17 mouse cellular contexts compared by ENCODE assay signal in the genomic region with DNA sequence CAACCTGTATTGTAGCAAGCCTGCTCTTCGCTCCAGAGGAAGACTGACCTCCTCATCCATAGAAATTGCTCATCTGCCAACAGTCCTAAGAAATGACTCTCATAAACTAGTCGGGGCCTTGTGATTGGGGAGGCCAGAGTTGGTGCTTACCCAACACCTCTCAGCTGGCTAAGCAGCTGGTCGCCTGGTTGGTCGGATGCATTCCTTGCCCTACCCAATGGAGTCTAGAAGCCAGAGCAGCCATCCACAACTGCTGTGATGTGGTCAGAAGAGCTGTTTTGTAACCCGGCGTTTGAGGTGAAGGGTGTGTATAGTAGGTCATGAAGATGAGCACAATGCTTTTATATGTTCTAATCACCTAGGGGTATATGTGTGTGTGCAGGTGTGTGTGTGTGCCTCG.
"Had no signal": no experiment of that assay in that cellular context is flagged by ENCODE, and none has a peak within 500 bp of the region (broad histone marks: within the 10 kb centered on the region; RNA-seq: fewer than 3 reads in every experiment).

No protein-coding gene starts in this region.

- H3K9ac ChIP-seq: liver, embryonic 13.5 days; midbrain, embryonic 15.5 days; neural tube, embryonic 13.5 days had no signal

- H3K27ac ChIP-seq: left cerebral cortex, adult 2 months; liver, embryonic 13.5 days; macrophage; midbrain, embryonic 10.5 days; midbrain, embryonic 15.5 days; neural tube, embryonic 13.5 days had no signal

- H3K27me3 ChIP-seq: liver, embryonic 13.5 days; midbrain, embryonic 15.5 days; neural tube, embryonic 13.5 days had no signal

- DNase-seq: kidney, adult 2 months; kidney, postnatal 10 days; kidney, postnatal 36 days; layer of hippocampus, postnatal 36 days; liver, embryonic 13.5 days; lung, adult 2 months; lung, postnatal 14 days; retina, postnatal 1 day; right cerebral cortex, postnatal 25 days; spleen, adult 18-20 months had no signal

- H3K9me3 ChIP-seq: liver, embryonic 13.5 days; midbrain, embryonic 10.5 days; midbrain, embryonic 15.5 days; neural tube, embryonic 13.5 days had no signal

- H3K4me2 ChIP-seq: liver, embryonic 13.5 days; midbrain, embryonic 15.5 days; neural tube, embryonic 13.5 days had no signal

- ATAC-seq: intestine, postnatal 0 days; midbrain, embryonic 15.5 days had no signal

- H3K4me3 ChIP-seq: left cerebral cortex, adult 2 months; liver, embryonic 13.5 days; megakaryocyte, embryonic 14.5 days; midbrain, embryonic 10.5 days; midbrain, embryonic 15.5 days; neural tube, embryonic 13.5 days had no signal

- H3K4me1 ChIP-seq: liver, embryonic 13.5 days; midbrain, embryonic 10.5 days; midbrain, embryonic 15.5 days had no signal
